Mouse (Mus musculus): ENCODE data around the gene Il6.
"Not testable (repeated sequence)": the region's sequence is repeated elsewhere in the genome, so short reads cannot be mapped to it uniquely, and the experiment has no call there.

- TF ChIP-seq CTCF (IDR thresholded peaks at IDR 0.05; ENCODE audit: borderline replicate concordance, control insufficient read depth, extremely low read depth, insufficient read depth, low read length, poor library complexity); POLR2A (IDR thresholded peaks at IDR 0.05; ENCODE audit: control insufficient read depth, extremely low read depth, insufficient read depth, low read length, poor library complexity): not testable (repeated sequence)
Measured at GRCm38 (mm10) chr5:30059607-30060006, 46.7 kb downstream of the Il6 start.
